Mouse (Mus musculus) thymus, postnatal 0 days (tissue): ENCODE measurements around the gene Prepl. TPM values are rescaled to one million over a fixed set of nuclear protein-coding genes. Genes with fewer than 3 reads are reported as not detected.

Experiments used
- DNase-seq: peaks from one replicate; pipeline ENCODE4 v3.0.0-alpha.2; 2015; ENCODE audit warnings: low spot score
- polyA plus RNA-seq: library from polyadenylated mRNA; unstranded; fragments of >200 nt; fragmentation: Nextera tagmentation; extraction: Ambion mirVana; gene quantifications from 2 replicates; pipeline ENCODE4 v1.2.1, GENCODE M21; 2015

The Prepl gene
- 12.0 and 14.3 TPM in 2 replicates for polyA plus RNA-seq

DNA sequence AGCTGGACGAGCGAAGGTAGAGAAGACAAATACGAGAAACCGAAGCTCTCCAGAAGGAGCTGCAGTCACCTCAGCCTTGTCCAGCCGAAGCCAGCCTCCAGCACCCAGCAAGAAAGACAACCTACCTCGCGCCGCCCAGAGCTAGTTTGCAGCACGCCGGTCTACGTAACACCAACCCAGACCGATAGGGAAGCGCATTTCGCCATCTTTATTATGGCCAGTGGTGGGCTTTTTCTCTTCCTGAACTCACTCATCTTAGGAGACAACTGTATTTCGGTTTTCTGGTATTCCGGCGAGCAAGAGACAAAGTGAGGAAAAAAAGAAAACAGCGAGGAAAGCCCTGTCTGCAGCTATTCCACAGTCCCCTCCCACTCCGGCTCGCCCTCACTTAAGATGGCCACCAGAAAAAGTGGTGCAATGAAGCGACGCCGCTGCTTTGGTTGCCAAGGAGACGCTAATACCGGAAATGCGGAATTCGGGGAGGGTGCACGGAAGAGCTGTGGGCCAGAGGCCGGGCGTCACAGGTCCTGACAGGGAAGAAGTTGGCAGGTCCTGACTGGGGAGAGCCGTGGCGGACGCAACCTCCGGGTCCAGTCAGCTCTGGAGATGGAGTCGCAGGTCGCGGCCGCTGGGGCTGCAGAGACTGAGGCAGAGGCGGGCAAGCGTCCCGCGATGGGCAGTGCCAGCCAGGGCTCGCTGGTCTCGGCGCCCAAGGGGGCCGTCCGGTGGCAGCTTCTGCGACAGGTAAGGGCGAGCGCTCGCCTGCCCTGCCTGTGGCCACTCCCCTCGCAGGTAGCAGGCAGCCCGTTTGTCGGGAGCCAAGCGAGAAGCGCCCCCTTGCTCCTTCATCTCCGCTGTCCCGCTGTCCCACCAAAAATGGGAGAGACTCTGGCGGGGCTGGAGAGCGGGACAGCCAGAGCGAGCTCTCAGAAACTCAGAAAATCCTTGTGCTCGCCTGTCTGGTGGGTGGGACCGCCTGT is at the start of gene Prepl, which contains the start of gene Camkmt:
TSS of gene Prepl (minus strand) at position 122 of the 980 bp plus-strand sequence.
TSS of gene Camkmt (plus strand) at position 433 of the 980 bp plus-strand sequence.
- DNase-seq: peak; percentile 97

DNA sequence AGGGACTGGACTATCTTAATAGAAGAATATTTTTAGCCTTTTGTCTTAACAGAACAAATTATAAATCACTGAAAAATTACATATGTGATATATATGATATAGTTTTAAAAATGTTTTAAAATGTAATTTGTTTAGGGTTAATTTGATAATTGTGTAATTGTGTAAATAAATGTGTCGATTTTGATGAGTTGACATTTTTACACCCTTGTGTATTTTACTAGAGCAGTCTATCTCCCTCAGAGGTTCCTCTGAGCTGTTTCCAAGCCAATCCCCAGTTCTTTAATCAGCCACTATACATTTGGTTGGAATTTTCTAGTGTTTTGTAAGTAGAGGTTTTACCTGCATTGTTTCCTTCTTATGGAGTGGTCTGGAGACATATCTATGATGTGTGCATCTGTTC is 48.4 kb upstream of the Prepl start:
- no peak for DNase-seq

- peak; percentile 49 for DNase-seq
These were observed 26.6 kb upstream of the Prepl start for GRCm38 (mm10) chr17:85116643-85117042.

GRCm38 (mm10) chr17:85113441-85113840 is 23.4 kb upstream of the Prepl start:
- no peak for DNase-seq

DNA sequence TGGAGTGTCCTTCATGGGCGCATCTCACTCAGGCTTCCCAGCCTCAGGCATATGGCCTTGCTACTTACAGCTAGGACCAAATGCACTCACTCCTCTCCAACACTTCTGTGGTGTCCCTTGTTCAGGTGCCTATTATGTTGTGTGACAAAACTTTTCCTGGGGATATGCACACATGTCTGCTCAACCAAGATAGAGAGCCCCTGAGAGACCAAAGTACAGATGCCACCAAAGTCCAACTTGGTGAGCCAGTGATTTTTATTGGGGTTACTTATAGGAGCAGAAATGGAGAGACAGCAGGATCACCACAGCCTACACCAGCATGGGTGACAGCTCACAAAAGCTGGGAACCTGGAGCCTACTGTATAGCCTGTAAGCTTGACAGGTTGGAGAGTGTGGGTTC is 20.6 kb upstream of the Prepl start:
- no peak for DNase-seq

- DNase-seq: no peak
These were observed 13.3 kb upstream of the Prepl start for GRCm38 (mm10) chr17:85103310-85103709.

GRCm38 (mm10) chr17:85101751-85102150 is 11.7 kb upstream of the Prepl start:
- no peak for DNase-seq

DNA sequence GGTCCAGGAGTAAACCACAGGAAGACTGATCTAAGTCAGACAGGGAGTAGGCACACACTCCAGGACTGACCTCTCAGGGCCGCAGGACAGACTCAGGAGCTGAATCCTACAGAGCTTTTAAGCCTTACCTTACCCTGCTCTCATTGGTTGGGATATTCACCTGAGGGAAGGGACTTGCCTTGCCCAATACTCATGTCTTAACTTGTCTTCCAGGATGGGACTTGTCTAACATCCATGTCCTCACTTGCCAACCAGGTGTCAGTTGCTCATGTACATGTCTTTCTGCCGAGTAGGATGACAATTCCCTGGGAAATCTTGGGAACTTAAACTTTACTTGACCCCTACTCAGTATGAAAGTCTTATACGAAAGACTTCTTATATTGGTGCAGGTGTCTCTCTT is 10.2 kb upstream of the Prepl start:
- no peak for DNase-seq

GRCm38 (mm10) chr17:85098677-85099323 is 8.8 kb upstream of the Prepl start:
- no peak for DNase-seq

GRCm38 (mm10) chr17:85096396-85096795 is 6.4 kb upstream of the Prepl start:
- no peak for DNase-seq

GRCm38 (mm10) chr17:85091762-85092161 is 1.7 kb upstream of the Prepl start:
- no peak for DNase-seq

- peak; percentile 19 for DNase-seq
These were observed 420 bp downstream of the Prepl start for GRCm38 (mm10) chr17:85089621-85090020.

DNA sequence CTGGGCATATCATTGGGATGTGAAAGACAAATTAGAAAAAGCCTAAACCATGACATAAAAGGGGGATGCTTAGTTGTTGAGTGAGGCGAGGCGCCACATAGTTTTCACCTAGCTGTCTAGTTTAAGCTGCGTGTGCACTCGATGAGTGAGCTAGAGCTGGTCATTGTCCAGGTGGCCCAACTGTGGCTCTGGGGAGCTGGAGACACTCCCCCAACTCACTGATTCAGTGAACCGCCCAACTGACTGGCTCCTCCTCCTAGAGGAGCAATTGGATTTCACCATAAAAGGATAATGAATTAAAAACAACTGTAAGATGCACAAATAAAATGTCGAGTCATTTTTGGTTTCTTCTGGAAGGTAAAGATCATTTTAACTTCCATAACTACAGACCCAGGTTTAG is 1.0 kb downstream of the Prepl start:
- no peak for DNase-seq

DNA sequence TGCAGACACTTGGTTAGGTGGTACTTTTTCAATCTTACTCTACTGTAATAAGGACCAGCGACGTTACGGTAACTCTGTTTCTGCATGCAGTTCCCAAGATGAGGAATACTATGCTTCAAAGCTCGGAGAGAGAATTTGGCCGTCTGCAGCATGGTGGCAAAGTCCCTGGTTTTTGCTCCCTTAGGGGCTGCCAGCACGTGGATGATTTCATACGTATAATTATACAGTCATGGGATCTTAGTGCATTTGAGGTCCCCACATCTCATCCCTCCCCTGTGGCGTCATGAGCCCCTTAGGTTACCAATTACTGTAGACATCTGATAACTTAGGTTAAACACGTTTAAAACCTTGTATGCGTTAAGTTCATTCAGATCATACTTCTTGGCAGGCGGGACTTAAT is 1.6 kb downstream of the Prepl start:
- DNase-seq: no peak

- no peak for DNase-seq
These were observed 2.5 kb downstream of the Prepl start for GRCm38 (mm10) chr17:85087591-85087990.

DNA sequence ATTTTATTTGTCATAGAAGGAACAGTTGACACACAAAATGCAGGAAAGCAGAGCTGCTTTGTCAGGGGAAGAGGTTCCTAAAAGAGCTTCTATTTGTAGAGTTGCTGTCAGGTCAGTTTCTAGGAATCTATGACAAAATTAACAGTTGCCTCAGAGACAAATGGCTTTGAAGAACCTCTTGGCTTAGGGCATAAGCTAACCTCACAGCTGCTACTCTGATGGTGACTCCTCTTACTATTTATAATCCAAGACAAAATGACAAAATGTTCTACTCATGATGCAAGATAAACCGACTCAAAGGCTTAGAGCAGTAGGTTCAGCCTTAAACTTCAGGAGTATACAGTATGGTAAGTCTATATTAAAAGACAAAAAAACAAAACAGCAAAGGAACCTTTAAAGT is 3.5 kb downstream of the Prepl start:
- no peak for DNase-seq

DNA sequence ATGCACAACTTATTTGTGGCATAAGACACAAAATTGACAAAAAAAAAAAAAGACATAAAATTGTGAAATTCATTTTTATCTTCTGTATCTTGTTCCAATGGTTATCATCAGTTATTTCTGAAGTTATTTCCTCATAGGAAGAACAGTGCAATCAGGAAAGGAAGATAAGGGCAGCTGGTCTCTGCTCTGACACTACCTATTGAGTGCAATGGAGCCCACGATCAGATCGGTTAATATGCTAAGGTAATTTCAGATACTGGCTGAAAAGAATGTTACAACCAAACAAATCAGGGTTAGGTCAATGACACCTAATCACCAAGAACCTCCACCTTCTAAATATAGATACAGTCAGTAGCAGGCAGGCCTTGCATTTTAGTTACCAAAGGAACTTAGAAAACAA is 4.7 kb downstream of the Prepl start:
- DNase-seq: no peak

DNA sequence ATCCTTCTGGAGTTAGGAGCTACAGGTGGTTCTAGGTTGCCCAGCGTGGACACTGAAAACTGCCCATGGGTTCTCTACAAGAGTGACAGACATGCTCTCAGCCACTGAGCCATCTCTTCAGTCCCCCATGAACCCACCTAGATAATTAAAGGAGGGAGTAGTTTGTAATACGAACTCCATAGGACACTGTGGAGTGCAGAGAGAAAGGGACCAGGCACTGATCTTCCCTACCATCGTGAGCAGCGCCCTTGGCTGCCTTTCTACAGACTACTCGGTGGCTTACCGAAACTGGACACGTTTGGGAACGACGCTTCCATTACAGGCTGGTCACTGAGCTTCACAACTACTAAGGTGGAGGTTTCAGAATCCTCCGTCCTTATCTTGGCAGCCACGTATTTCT is 9.3 kb downstream of the Prepl start:
- no peak for DNase-seq

DNA sequence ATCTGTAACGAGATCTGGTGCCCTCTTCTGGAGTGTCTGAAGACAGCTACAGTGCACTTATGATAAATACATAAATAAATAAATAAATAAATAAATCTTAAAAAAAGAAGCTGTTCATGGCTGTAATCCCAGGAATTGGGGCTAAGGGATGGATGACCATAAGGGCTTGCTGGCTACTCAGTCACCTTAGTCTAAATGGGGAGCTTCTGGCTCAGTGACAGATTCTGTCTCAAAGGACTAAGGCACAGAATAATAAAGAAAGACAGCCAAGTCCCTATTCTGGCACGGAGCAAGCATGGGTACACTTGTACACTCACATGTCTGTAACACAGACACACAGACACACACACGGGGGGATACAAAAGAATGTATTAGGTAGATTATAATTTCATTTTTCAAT is 10.8 kb downstream of the Prepl start:
- DNase-seq: no peak

GRCm38 (mm10) chr17:85074083-85074482 is 16.0 kb downstream of the Prepl start:
- no peak for DNase-seq

DNA sequence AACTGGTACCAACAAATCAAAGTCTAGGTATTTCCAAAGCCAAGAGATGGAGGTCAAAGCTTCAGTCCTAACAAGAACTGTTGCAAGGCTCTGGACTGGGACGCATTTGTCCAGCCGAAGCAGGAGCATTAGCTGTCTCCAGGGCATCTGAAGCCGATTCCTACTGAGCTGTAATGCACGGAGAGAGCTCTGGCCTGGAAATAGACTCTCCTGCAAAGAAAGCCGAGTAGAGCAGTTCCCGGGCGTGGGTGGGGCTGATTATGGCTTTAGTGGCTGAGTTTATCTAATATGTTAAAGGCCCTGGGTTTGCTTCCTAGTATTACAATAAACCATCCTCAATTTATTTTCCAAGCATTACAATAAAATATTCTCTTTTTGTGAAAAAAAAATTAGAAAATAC is 16.8 kb downstream of the Prepl start:
- DNase-seq: no peak

GRCm38 (mm10) chr17:85072383-85072782 is 17.7 kb downstream of the Prepl start:
- DNase-seq: no peak
